Mouse (Mus musculus) testis, adult 2 months (tissue): ENCODE measurements around the gene Pde11a.

Experiments
- CTCF ChIP-seq: fragments of 200-500 bp; IDR thresholded peaks from 2 replicates; pipeline ENCODE4 v1.5.1; 2012; ENCODE audit warnings: low read depth, mild to moderate bottlenecking, inconsistent platforms, low read length, moderate library complexity; ENCODE audit not compliant: control insufficient read depth, insufficient read depth, insufficient replicate concordance
- POLR2A ChIP-seq: fragments of 200-500 bp; IDR thresholded peaks from 2 replicates; pipeline ENCODE4 v1.6.1; 2012; ENCODE audit warnings: low read depth, mild to moderate bottlenecking, inconsistent platforms, low read length, moderate library complexity; ENCODE audit not compliant: control insufficient read depth

- no peak for TF ChIP-seq POLR2A
- no peak for TF ChIP-seq CTCF
Measured at GRCm38 (mm10) chr2:75987739-75988138, 350.8 kb downstream of the Pde11a start.
